Comparison of ENCODE assay signal across 28 mouse cellular contexts in genomic region chr2:166418279-166418678, GRCm38 (mm10).
DNase-seq lines count a peak whose midpoint lies in the region; TF ChIP-seq lines count a peak whose summit lies in the region.
"Had no signal": no experiment of that assay in that cellular context is flagged by ENCODE, and none has a peak within 500 bp of the region (broad histone marks: within the 10 kb centered on the region; RNA-seq: fewer than 3 reads in every experiment).

No protein-coding gene starts in this region.

- no peaks in the 10 kb centered on the region for H3K79me2 ChIP-seq in heart, adult 2 months (replicated peaks; ENCODE audit: control insufficient read depth, insufficient read depth, low read length)

- no peak overlapping the region for H3K9ac ChIP-seq in heart, adult 2 months (ENCODE audit: low read depth, low read length)
- 0 out of 2 replicates have a peak overlapping the region, but pooled peaks have one; percentile 8 for H3K9ac ChIP-seq in ES-E14 (ENCODE audit: insufficient read depth, low read depth, low read length, poor library complexity, severe bottlenecking)
- H3K9ac ChIP-seq: embryonic facial prominence, embryonic 12.5 days; embryonic facial prominence, embryonic 15.5 days; forebrain, embryonic 15.5 days; heart, embryonic 13.5 days; hindbrain, embryonic 13.5 days; intestine, embryonic 15.5 days had no signal

- H3K36me3 ChIP-seq in heart, adult 2 months (ENCODE audit: control insufficient read depth, insufficient read depth, low read length): no peaks in the 10 kb centered on the region
- no peaks in the 10 kb centered on the region for H3K36me3 ChIP-seq in ES-E14 (ENCODE audit: control insufficient read depth, insufficient read depth, low read length, poor library complexity, severe bottlenecking)
- H3K36me3 ChIP-seq in limb, embryonic 10.5 days: no peaks in the 10 kb centered on the region
- H3K36me3 ChIP-seq: embryonic facial prominence, embryonic 12.5 days; embryonic facial prominence, embryonic 15.5 days; forebrain, embryonic 15.5 days; heart, embryonic 10.5 days; heart, embryonic 13.5 days; hindbrain, embryonic 13.5 days; intestine, embryonic 15.5 days had no signal

- H3K27ac ChIP-seq in heart, adult 2 months: peak overlapping the region; percentile 60
- peak overlapping the region; percentile 2; the same call in 1 of the 2 replicates for H3K27ac ChIP-seq in left cerebral cortex, adult 2 months
- H3K27ac ChIP-seq in ES-E14 (ENCODE audit: insufficient read depth, low read depth, low read length, poor library complexity, severe bottlenecking): peak overlapping the region; percentile 44; the same call in 1 of the 2 replicates
- peak overlapping the region; percentile 16; the same call in 1 of the 2 replicates for H3K27ac ChIP-seq in limb, embryonic 10.5 days
- H3K27ac ChIP-seq: embryonic facial prominence, embryonic 15.5 days; forebrain, embryonic 15.5 days; gastrocnemius, adult 2 months; heart, embryonic 10.5 days; heart, embryonic 13.5 days; intestine, embryonic 15.5 days had no signal

- no peak for TF ChIP-seq EP300 in heart, adult 2 months (IDR thresholded peaks at IDR 0.05; ENCODE audit: insufficient read depth, low read depth, low read length)

- 70% methylated on average over 8 of the region's 8 CpGs for WGBS in heart, adult 2 months
- 87% methylated on average over 8 of the region's 8 CpGs for WGBS in limb, embryonic 10.5 days
- 86% methylated on average over 8 of the region's 8 CpGs for WGBS in lung, adult 2 months

- no peaks in the 10 kb centered on the region for H3K9me3 ChIP-seq in ES-E14 (ENCODE audit: control insufficient read depth, insufficient read depth, low read depth, low read length)
- no peaks in the 10 kb centered on the region for H3K9me3 ChIP-seq in limb, embryonic 10.5 days (replicated peaks)
- H3K9me3 ChIP-seq: embryonic facial prominence, embryonic 12.5 days; embryonic facial prominence, embryonic 15.5 days; forebrain, embryonic 15.5 days; heart, embryonic 10.5 days; heart, embryonic 13.5 days; hindbrain, embryonic 13.5 days; intestine, embryonic 15.5 days had no signal

- intact Hi-C loops in heart, adult 2 months (cut with DNase I): no loop called here
- intact Hi-C loops in left cerebral cortex, adult 2 months (cut with DNase I): no loop called here

- TF ChIP-seq POLR2A in heart, adult 2 months (IDR thresholded peaks at IDR 0.05; ENCODE audit: insufficient read depth, low read depth, low read length): no peak
- no peak for TF ChIP-seq POLR2A in lung, adult 2 months (IDR thresholded peaks at IDR 0.05; ENCODE audit: borderline replicate concordance, extremely low read depth, low read depth, low read length)

- H3K4me1 ChIP-seq in heart, adult 2 months (ENCODE audit: control insufficient read depth, insufficient read depth, low read length): peaks cover 1% of the 10 kb centered on the region; the same call in 1 of the 2 replicates
- H3K4me1 ChIP-seq in ES-E14 (ENCODE audit: control insufficient read depth in 2 of 2, insufficient read depth in 2 of 2, low read length in 2 of 2, poor library complexity in 1 of 2): peaks cover 9 to 41% of the 10 kb centered on the region in 2 experiments
- peaks cover 38% of the 10 kb centered on the region for H3K4me1 ChIP-seq in limb, embryonic 10.5 days
- no peaks in the 10 kb centered on the region for H3K4me1 ChIP-seq in lung, adult 2 months (ENCODE audit: control insufficient read depth, insufficient read depth, low read length)
- H3K4me1 ChIP-seq: forebrain, embryonic 15.5 days had no signal

- H3K4me3 ChIP-seq in heart, adult 2 months: no peak overlapping the region
- no peak overlapping the region for H3K4me3 ChIP-seq in left cerebral cortex, adult 2 months
- H3K4me3 ChIP-seq in ES-E14 (ENCODE audit: insufficient read depth in 1 of 2, low read depth in 1 of 2, low read length in 2 of 2, poor library complexity in 1 of 2, severe bottlenecking in 1 of 2): no peak overlapping the region
- H3K4me3 ChIP-seq in limb, embryonic 10.5 days: no peak overlapping the region
- H3K4me3 ChIP-seq in lung, adult 2 months (replicated peaks; ENCODE audit: extremely low read depth, low read depth, low read length): no peak overlapping the region
- H3K4me3 ChIP-seq: embryonic facial prominence, embryonic 12.5 days; embryonic facial prominence, embryonic 15.5 days; forebrain, embryonic 15.5 days; gastrocnemius, adult 2 months; heart, embryonic 10.5 days; heart, embryonic 13.5 days; hindbrain, embryonic 13.5 days; intestine, embryonic 15.5 days had no signal

- peak in 1 of 2 experiments; percentile 18 for DNase-seq in heart, adult 2 months
- no peak for DNase-seq in heart, adult 9 months (ENCODE audit: low spot score in 2 of 2)
- no peak for DNase-seq in left cerebral cortex, adult 2 months (ENCODE audit: extremely low spot score in 1 of 2, low spot score in 2 of 2)
- no peak for DNase-seq in left cerebral cortex, adult 18-20 months (ENCODE audit: low spot score in 2 of 2)
- DNase-seq in ES-E14 (ENCODE audit: low read depth, low spot score): peak; percentile 54
- DNase-seq in limb, embryonic 10.5 days (ENCODE audit: low spot score): no peak
- no peak for DNase-seq in right cerebral cortex, adult 18-20 months
- no peak for DNase-seq in lung, adult 2 months
- DNase-seq: adrenal gland, postnatal 10 days; adrenal gland, postnatal 36 days; B cell, adult 2 months; cerebellum, adult 18-20 months; cerebellum, adult 9-10 months; cerebellum, postnatal 14 days; gastrocnemius, adult 2 months; gastrocnemius, postnatal 14 days; heart, adult 11 months; heart, postnatal 14 days; heart, postnatal 4 days; kidney, adult 11 months had no signal

- no peaks in the 10 kb centered on the region for H3K27me3 ChIP-seq in heart, adult 2 months (ENCODE audit: control insufficient read depth, insufficient read depth, low read length)
- H3K27me3 ChIP-seq in limb, embryonic 10.5 days (ENCODE audit: low read depth, poor library complexity, severe bottlenecking): no peaks in the 10 kb centered on the region
- H3K27me3 ChIP-seq: CH12.LX; embryonic facial prominence, embryonic 12.5 days; embryonic facial prominence, embryonic 15.5 days; forebrain, embryonic 15.5 days; heart, embryonic 13.5 days; intestine, embryonic 15.5 days had no signal

- in situ Hi-C loops in ES-E14 (cut with MboI; ENCODE audit: low sequenced_read_pairs in 2 of 2, unreplicated experiment in 2 of 2): no loop called here

- TF ChIP-seq CTCF in heart, adult 2 months (IDR thresholded peaks at IDR 0.05): no peak
- TF ChIP-seq CTCF in left cerebral cortex, adult 2 months (IDR thresholded peaks at IDR 0.05): no peak
- no peak for TF ChIP-seq CTCF in lung, adult 2 months (IDR thresholded peaks at IDR 0.05; ENCODE audit: insufficient read depth, low read length)

TF ChIP-seq in ES-E14, 5 proteins besides CTCF, POLR2A, EP300 and RAD21:
- no peak for TF ChIP-seq ZNF384 (IDR thresholded peaks at IDR 0.05; ENCODE audit: low read depth, low read length)
- no peak for TF ChIP-seq CHD2 (IDR thresholded peaks at IDR 0.05; ENCODE audit: low read depth, low read length)
- TF ChIP-seq ZC3H11A (IDR thresholded peaks at IDR 0.05; ENCODE audit: borderline replicate concordance, low read depth, low read length): no peak
- TF ChIP-seq HCFC1 (IDR thresholded peaks at IDR 0.05; ENCODE audit: borderline replicate concordance, insufficient read depth, low read length): no peak
- no peak for TF ChIP-seq MAFK (IDR thresholded peaks at IDR 0.05; ENCODE audit: insufficient read depth, low read depth, low read length)

Comparison
In these comparisons a context has a peak if more than half of its experiments do, and no peak if none do; other contexts are left out.
1. H3K27ac ChIP-seq: peak in every context shown above with its lines; median percentile 60 in heart, adult 2 months; 44 in ES-E14; 16 in limb, embryonic 10.5 days; 2 in left cerebral cortex, adult 2 months.